Mouse (Mus musculus): Measurements from ENCODE around the gene Scin.
A peak's percentile ranks its signal among the peaks of the same experiment; 100 is the strongest.
"Not testable (repeated sequence)": the region's sequence is repeated elsewhere in the genome, so short reads cannot be mapped to it uniquely, and the experiment has no call there.

Scin gene

GRCm38 (mm10) chr12:40133573-40134271, at the start of gene Scin:
Gene Scin (minus strand): TSS chr12:40134228.
- peak; percentile 50 for DNase-seq (ENCODE audit: low spot score)

- DNase-seq (ENCODE audit: low spot score) = peak; percentile 51
Observed at GRCm38 (mm10) chr12:40177089-40177488, 43.1 kb upstream of the Scin start.

- DNase-seq (ENCODE audit: low spot score) = no peak
Observed at GRCm38 (mm10) chr12:40176158-40176557, 42.1 kb upstream of the Scin start.

GRCm38 (mm10) chr12:40175171-40175570, 41.1 kb upstream of the Scin start:
- not testable (repeated sequence) for DNase-seq (ENCODE audit: low spot score)

- DNase-seq (ENCODE audit: low spot score) = no peak
Observed at GRCm38 (mm10) chr12:40171637-40172036, 37.6 kb upstream of the Scin start.

- DNase-seq (ENCODE audit: low spot score) = no peak
Observed at GRCm38 (mm10) chr12:40169675-40170074, 35.6 kb upstream of the Scin start.

- DNase-seq (ENCODE audit: low spot score) = peak; percentile 82
Observed at GRCm38 (mm10) chr12:40164621-40165020, 30.6 kb upstream of the Scin start.

GRCm38 (mm10) chr12:40160777-40161176, 26.7 kb upstream of the Scin start:
- no peak for DNase-seq (ENCODE audit: low spot score)

- DNase-seq (ENCODE audit: low spot score) = no peak
Observed at GRCm38 (mm10) chr12:40154188-40154587, 20.2 kb upstream of the Scin start.

GRCm38 (mm10) chr12:40152353-40153069, 18.5 kb upstream of the Scin start:
- DNase-seq (ENCODE audit: low spot score) = no peak

GRCm38 (mm10) chr12:40147319-40147718, 13.3 kb upstream of the Scin start:
- no peak for DNase-seq (ENCODE audit: low spot score)

- no peak for DNase-seq (ENCODE audit: low spot score)
Observed at GRCm38 (mm10) chr12:40146510-40146909, 12.5 kb upstream of the Scin start.

- no peak for DNase-seq (ENCODE audit: low spot score)
Observed at GRCm38 (mm10) chr12:40140706-40141105, 6.7 kb upstream of the Scin start.

- no peak for DNase-seq (ENCODE audit: low spot score)
Observed at GRCm38 (mm10) chr12:40139484-40140245, 5.6 kb upstream of the Scin start.

GRCm38 (mm10) chr12:40134529-40134928, 501 bp upstream of the Scin start:
- peak; percentile 20 for DNase-seq (ENCODE audit: low spot score)

- no peak for DNase-seq (ENCODE audit: low spot score)
Observed at GRCm38 (mm10) chr12:40133194-40133572, 845 bp downstream of the Scin start.

GRCm38 (mm10) chr12:40118872-40119271, 15.2 kb downstream of the Scin start:
- DNase-seq (ENCODE audit: low spot score) = no peak

- no peak for DNase-seq (ENCODE audit: low spot score)
Observed at GRCm38 (mm10) chr12:40117045-40117444, 17.0 kb downstream of the Scin start.

- DNase-seq (ENCODE audit: low spot score) = no peak
Observed at GRCm38 (mm10) chr12:40116214-40116613, 17.8 kb downstream of the Scin start.

- DNase-seq (ENCODE audit: low spot score) = no peak
Observed at GRCm38 (mm10) chr12:40114883-40115282, 19.1 kb downstream of the Scin start.

GRCm38 (mm10) chr12:40114020-40114419, 20.0 kb downstream of the Scin start:
- no peak for DNase-seq (ENCODE audit: low spot score)

GRCm38 (mm10) chr12:40113605-40114004, 20.4 kb downstream of the Scin start:
- no peak for DNase-seq (ENCODE audit: low spot score)

- DNase-seq (ENCODE audit: low spot score) = no peak
Observed at GRCm38 (mm10) chr12:40109227-40109626, 24.8 kb downstream of the Scin start.

All from retina, embryonic 14.5 days (tissue).